Comparison of ENCODE assay signal across 10 mouse cellular contexts in genomic region chr7:24363228-24363627, GRCm38 (mm10). TPM values are rescaled to one million over a fixed set of nuclear protein-coding genes. Genes with fewer than 3 reads are reported as not detected.
A peak's percentile ranks its signal among the peaks of the same experiment; 100 is the strongest.
DNase-seq lines count a peak whose midpoint lies in the region; ATAC-seq and TF ChIP-seq lines count a peak whose summit lies in the region.
"Had no signal": no experiment of that assay in that cellular context is flagged by ENCODE, and none has a peak within 500 bp of the region (broad histone marks: within the 10 kb centered on the region; RNA-seq: fewer than 3 reads in every experiment).

No protein-coding gene starts in this region.

- DNase-seq in CD4-positive, CD25-positive, alpha-beta regulatory T cell, adult 2 months (ENCODE audit: low read depth, low spot score): peak; percentile 83
- DNase-seq in layer of hippocampus, postnatal 10 days (ENCODE audit: low spot score in 2 of 2): peak; percentile 62 to 63
- no peak for DNase-seq in layer of hippocampus, adult 9-11 months
- DNase-seq in adrenal gland, postnatal 14 days: peak; percentile 66
- no peak for DNase-seq in liver, embryonic 14.5 days (ENCODE audit: low read depth in 3 of 3, low spot score in 3 of 3)
- DNase-seq in thymus, postnatal 25 days: peak; percentile 74

- H3K27ac ChIP-seq in liver, embryonic 14.5 days: no peak overlapping the region

- H3K4me2 ChIP-seq in liver, embryonic 14.5 days (ENCODE audit: low read depth): no peak overlapping the region

- TF ChIP-seq EP300 in liver, embryonic 14.5 days (IDR thresholded peaks at IDR 0.05; ENCODE audit: low read depth): no peak

- H3K27me3 ChIP-seq in liver, embryonic 14.5 days (ENCODE audit: control insufficient read depth, insufficient read depth, low read length): no peaks in the 10 kb centered on the region

- H3K9ac ChIP-seq in liver, embryonic 14.5 days (replicated peaks): no peak overlapping the region

- H3K9me3 ChIP-seq in liver, embryonic 14.5 days (ENCODE audit: control insufficient read depth, low read length): no peaks in the 10 kb centered on the region

- TF ChIP-seq CTCF in liver, embryonic 14.5 days (IDR thresholded peaks at IDR 0.05; ENCODE audit: low read depth): peak; percentile 75

- 24% methylated on average over 6 of the region's 7 CpGs for WGBS in liver, embryonic 14.5 days (ENCODE audit: insufficient replicate concordance)

- no peak overlapping the region for H3K4me3 ChIP-seq in liver, embryonic 14.5 days (ENCODE audit: insufficient read depth in 1 of 2, low read depth in 2 of 2, low read length in 2 of 2)

- H3K36me3 ChIP-seq in liver, embryonic 14.5 days (replicated peaks; ENCODE audit: control insufficient read depth, insufficient read depth, low read depth): no peaks in the 10 kb centered on the region

- H3K4me1 ChIP-seq in liver, embryonic 14.5 days (replicated peaks; ENCODE audit: control insufficient read depth in 2 of 2, insufficient read depth in 2 of 2, low read length in 1 of 2): peaks cover 25 to 34% of the 10 kb centered on the region in 2 experiments

- no peak for ATAC-seq in CD4-positive, CD25-positive, alpha-beta regulatory T cell, adult 4 months
- no peak for ATAC-seq in liver, embryonic 14.5 days (ENCODE audit: insufficient read depth)
- ATAC-seq in cerebellum, adult (ENCODE audit: insufficient number of reproducible peaks, low FRiP score, low TSS enrichment): no peak

RNA-seq across cellular contexts. Expression of gene Kcnn4, which starts 6.8 kb away (rescaled TPM):
- 100 to 1,000 TPM; 130 to 152 TPM for polyA plus RNA-seq in CD4-positive, CD25-positive, alpha-beta regulatory T cell, adult 4 months (2017; shearing (Covaris generic))
- under 1 TPM; 0.33 to 0.46 TPM for total RNA-seq in layer of hippocampus, postnatal 10 days (2021)
- total RNA-seq in adrenal gland, postnatal 14 days (2021): 4.9 and 7.3 TPM in 2 replicates
- 112 and 113 TPM in 2 replicates for polyA plus RNA-seq in liver, embryonic 14.5 days (2012; rRNA removed)
- 90.2 and 112 TPM in 2 replicates for polyA plus RNA-seq in liver, embryonic 14.5 days (2014; fragmentation: Nextera tagmentation; extraction: Ambion mirVana)

RNA-seq across cellular contexts. Expression of gene Lypd5, which starts 14.2 kb away (rescaled TPM):
- under 1 TPM in 1 of 2 experiments, not detected in 1; 0.19 TPM for polyA plus RNA-seq in CD4-positive, CD25-positive, alpha-beta regulatory T cell, adult 4 months (2017; shearing (Covaris generic))
- not detected for total RNA-seq in layer of hippocampus, postnatal 10 days (2021)
- not detected in 2 replicates for total RNA-seq in adrenal gland, postnatal 14 days (2021)
- not detected in 2 replicates for polyA plus RNA-seq in liver, embryonic 14.5 days (2012; rRNA removed)
- not detected in 2 replicates for polyA plus RNA-seq in liver, embryonic 14.5 days (2014; fragmentation: Nextera tagmentation; extraction: Ambion mirVana)
- total RNA-seq: layer of hippocampus, postnatal 36 days had no signal

RNA-seq across cellular contexts. Expression of gene Tescl, which starts 29.5 kb away (rescaled TPM):
- not detected for polyA plus RNA-seq in CD4-positive, CD25-positive, alpha-beta regulatory T cell, adult 4 months (2017; shearing (Covaris generic))
- not detected for total RNA-seq in layer of hippocampus, postnatal 10 days (2021)
- not detected in 2 replicates for total RNA-seq in adrenal gland, postnatal 14 days (2021)
- polyA plus RNA-seq in liver, embryonic 14.5 days (2012; rRNA removed): 0.11 TPM in 1 of 2 replicates, not detected in the other
- not detected in 2 replicates for polyA plus RNA-seq in liver, embryonic 14.5 days (2014; fragmentation: Nextera tagmentation; extraction: Ambion mirVana)
- total RNA-seq: layer of hippocampus, postnatal 36 days had no signal
- polyA plus RNA-seq: embryonic facial prominence, embryonic 14.5 days had no signal

RNA-seq across cellular contexts. Expression of gene Smg9, which starts 36.2 kb away (rescaled TPM):
- polyA plus RNA-seq in CD4-positive, CD25-positive, alpha-beta regulatory T cell, adult 4 months (2017; shearing (Covaris generic)): 10 to 100 TPM; 27.9 to 29.4 TPM
- 10 to 100 TPM; 33.5 to 34.3 TPM for total RNA-seq in layer of hippocampus, postnatal 10 days (2021)
- 17.3 and 26.7 TPM in 2 replicates for total RNA-seq in adrenal gland, postnatal 14 days (2021)
- polyA plus RNA-seq in liver, embryonic 14.5 days (2012; rRNA removed): 20.6 and 22.2 TPM in 2 replicates
- 11.2 and 11.8 TPM in 2 replicates for polyA plus RNA-seq in liver, embryonic 14.5 days (2014; fragmentation: Nextera tagmentation; extraction: Ambion mirVana)

RNA-seq across cellular contexts. Expression of gene Zfp94, which starts 46.8 kb away (rescaled TPM):
- polyA plus RNA-seq in CD4-positive, CD25-positive, alpha-beta regulatory T cell, adult 4 months (2017; shearing (Covaris generic)): 10 to 100 TPM; 10.6 to 13.8 TPM
- 10 to 100 TPM; 13.0 to 15.1 TPM for total RNA-seq in layer of hippocampus, postnatal 10 days (2021)
- 3.8 and 5.4 TPM in 2 replicates for total RNA-seq in adrenal gland, postnatal 14 days (2021)
- 1.5 and 1.8 TPM in 2 replicates for polyA plus RNA-seq in liver, embryonic 14.5 days (2012; rRNA removed)
- 1.4 TPM in 2 replicates for polyA plus RNA-seq in liver, embryonic 14.5 days (2014; fragmentation: Nextera tagmentation; extraction: Ambion mirVana)

Comparison
In these comparisons a context has a peak if more than half of its experiments do, and no peak if none do; other contexts are left out.
1. DNase-seq: peak in CD4-positive, CD25-positive, alpha-beta regulatory T cell, adult 2 months (single experiment), layer of hippocampus, postnatal 10 days (2 of 2), adrenal gland, postnatal 14 days (single experiment) and thymus, postnatal 25 days (single experiment); none in layer of hippocampus, adult 9-11 months (single experiment) and liver, embryonic 14.5 days (0 of 3).